Mouse (Mus musculus): ENCODE data around the gene Mmp27. TPM values are rescaled to one million over a fixed set of nuclear protein-coding genes. Genes with fewer than 3 reads are reported as not detected.

Mmp27 gene
- total RNA-seq, 2 experiments from 2014 or later = 0.13 to 0.66 TPM

DNA sequence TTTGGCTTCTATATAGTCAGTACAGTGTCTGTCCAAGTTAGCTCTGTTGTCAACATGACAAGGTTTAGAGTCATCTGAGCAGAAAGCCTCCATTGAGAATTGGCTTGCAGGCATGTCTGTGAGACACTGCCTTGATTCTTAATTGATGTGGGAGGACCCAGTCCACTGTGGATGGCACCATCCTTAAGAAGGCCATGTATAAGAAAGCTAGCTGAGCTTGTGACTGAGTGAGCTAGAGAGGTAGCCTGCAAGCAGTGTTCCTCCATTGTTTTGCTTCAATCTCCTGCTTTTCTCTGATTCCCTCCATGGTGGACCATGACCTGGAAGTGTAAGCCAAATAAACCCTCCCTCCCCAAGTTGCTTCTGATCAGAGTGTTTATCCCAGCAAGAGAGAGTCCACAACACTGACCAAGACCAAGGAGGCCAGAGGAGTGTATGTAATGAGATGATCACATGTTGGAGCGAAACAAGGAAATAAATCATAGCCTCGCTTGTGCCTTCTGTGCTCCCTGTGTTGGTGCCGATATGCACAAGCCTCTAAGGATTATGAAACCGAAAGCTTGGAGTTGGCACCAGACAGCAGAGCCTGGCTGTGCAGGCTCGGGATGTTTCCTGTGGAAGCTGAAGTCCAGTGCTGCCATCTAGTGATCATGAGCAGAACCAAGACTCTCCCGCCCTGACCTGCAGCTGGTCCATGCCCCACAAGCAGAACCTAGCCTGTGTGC is 23.8 kb downstream of the Mmp27 start:
- ATAC-seq (ENCODE audit: poor library complexity, severe bottlenecking) = peak; percentile 96

DNA sequence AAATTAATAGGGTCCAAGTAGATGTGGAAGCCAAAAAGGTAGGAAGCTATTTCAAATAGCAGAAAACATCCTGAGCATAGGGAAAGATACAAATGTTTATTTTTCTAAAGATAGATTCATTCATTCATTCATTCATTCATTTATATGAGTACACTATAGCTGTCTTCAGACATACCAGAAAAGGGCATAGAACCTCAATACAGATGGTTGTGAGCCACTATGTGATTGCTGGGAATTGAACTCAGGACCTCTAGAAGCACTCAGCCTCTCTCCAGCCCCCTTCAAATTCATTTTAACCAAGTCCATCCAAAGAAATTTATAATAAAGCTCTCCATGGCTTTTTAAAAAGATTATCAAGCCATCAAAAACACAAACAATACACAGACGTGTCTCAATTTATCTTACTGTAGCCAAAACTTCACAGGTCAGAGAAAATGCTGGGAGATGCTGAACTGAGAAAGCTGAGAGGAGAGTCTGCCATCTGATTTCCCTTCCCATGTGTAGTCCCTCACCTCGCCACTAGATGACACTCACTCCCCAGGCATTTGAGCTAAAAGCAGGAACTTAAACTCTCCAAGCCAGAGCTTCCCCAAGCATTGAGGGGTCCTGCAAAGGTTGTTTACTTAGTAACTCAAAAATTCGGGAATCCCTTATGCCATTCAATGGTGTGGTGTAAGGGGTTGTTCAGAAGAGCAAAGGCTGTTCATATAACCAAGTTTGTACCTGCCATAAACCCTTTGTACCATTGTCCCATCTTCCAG is 32.0 kb downstream of the Mmp27 start:
- ATAC-seq (ENCODE audit: poor library complexity, severe bottlenecking) = peak; percentile 98

GRCm38 (mm10) chr9:7604005-7604404 is 32.8 kb downstream of the Mmp27 start:
- ATAC-seq (ENCODE audit: poor library complexity, severe bottlenecking) = no peak

DNA sequence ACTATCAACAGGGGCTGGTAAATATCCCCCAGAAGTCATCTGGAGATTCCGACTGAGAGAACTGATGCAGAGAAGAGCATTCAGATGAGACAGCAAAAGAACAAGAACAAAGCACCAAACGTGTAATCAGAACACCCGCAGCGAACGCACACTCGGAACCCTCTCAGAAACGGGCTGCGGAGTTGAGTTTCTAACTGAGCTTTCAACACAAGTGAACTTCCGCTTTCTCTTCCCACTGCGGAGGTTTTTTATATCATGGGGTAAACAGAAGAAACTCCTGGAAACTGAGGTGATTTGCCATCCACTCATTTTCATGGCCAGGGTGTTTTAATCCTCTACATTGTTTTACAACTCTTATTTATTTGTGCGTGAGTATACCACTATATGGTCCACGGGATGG is 34.4 kb downstream of the Mmp27 start:
- ATAC-seq (ENCODE audit: poor library complexity, severe bottlenecking) = peak; percentile 62

DNA sequence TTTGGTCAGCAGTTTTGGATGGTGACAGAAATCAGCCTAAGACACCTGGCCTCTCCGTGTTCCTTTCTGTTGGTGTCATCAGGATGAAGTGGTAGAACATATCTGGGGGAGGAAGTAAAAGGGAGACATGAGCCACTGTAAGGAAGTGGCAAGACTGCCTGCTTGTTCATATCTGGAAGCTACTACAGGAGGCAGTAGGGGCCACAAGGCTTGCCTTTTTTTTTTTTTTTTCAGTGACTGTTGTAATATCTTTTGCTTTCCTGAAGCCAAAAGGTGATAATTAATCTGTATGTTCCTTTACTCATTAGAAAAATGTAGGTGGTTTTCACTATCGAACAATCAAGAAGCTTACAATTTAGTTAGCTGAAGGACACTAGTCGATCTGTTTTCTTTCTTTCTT is 51.4 kb downstream of the Mmp27 start:
- ATAC-seq (ENCODE audit: poor library complexity, severe bottlenecking) = no peak

- ATAC-seq (ENCODE audit: poor library complexity, severe bottlenecking) = no peak
Measured at GRCm38 (mm10) chr9:7627931-7628330, 56.7 kb downstream of the Mmp27 start, which contains the start of gene Mmp20. Mmp20 (plus strand) TSS chr9:7628231.

Other genes with a start within 250 kb of the Mmp27 start
- gene Mmp12, start 227.0 kb upstream of the Mmp27 start, total RNA-seq (2015) = not detected in 2 replicates
- 0.07 TPM in 1 of 2 replicates, not detected in the other for gene Mmp12, start 227.0 kb upstream of the Mmp27 start, total RNA-seq (2017)
- gene Mmp1b, start 183.3 kb upstream of the Mmp27 start, total RNA-seq (2015) = not detected in 2 replicates
- not detected in 2 replicates for gene Mmp1b, start 183.3 kb upstream of the Mmp27 start, total RNA-seq (2017)
- gene Mmp3, start 125.6 kb upstream of the Mmp27 start, total RNA-seq (2015) = not detected in 2 replicates
- gene Mmp3, start 125.6 kb upstream of the Mmp27 start, total RNA-seq (2017) = not detected in 2 replicates
- gene Mmp10, start 69.0 kb upstream of the Mmp27 start, total RNA-seq (2015) = not detected in 2 replicates
- not detected in 2 replicates for gene Mmp10, start 69.0 kb upstream of the Mmp27 start, total RNA-seq (2017)
- gene Mmp8, start 12.9 kb upstream of the Mmp27 start, total RNA-seq (2015) = 404 and 435 TPM in 2 replicates
- 512 and 543 TPM in 2 replicates for gene Mmp8, start 12.9 kb upstream of the Mmp27 start, total RNA-seq (2017)
- not detected in 2 replicates for gene Mmp20, start 56.8 kb downstream of the Mmp27 start, total RNA-seq (2015)
- gene Mmp20, start 56.8 kb downstream of the Mmp27 start, total RNA-seq (2017) = not detected in 2 replicates
- not detected in 2 replicates for gene Mmp7, start 120.7 kb downstream of the Mmp27 start, total RNA-seq (2015)
- not detected in 2 replicates for gene Mmp7, start 120.7 kb downstream of the Mmp27 start, total RNA-seq (2017)
- 113 and 117 TPM in 2 replicates for gene Tmem123, start 192.6 kb downstream of the Mmp27 start, total RNA-seq (2015)
- gene Tmem123, start 192.6 kb downstream of the Mmp27 start, total RNA-seq (2017) = 114 and 121 TPM in 2 replicates

All from megakaryocyte, adult 5-6 weeks (primary cell).